Mouse (Mus musculus) embryonic facial prominence, embryonic 11.5 days (tissue): Measurements from ENCODE around the gene Lrp3. TPM values are rescaled to one million over a fixed set of nuclear protein-coding genes. Genes with fewer than 3 reads are reported as not detected.

Source experiments
- ATAC-seq: fragments of 200-750 bp; cut with Nextera tagmentation; replicated peaks from 2 replicates; pipeline ENCODE4 v1.8.0; 2017; ENCODE audit warnings: low read depth; ENCODE audit not compliant: insufficient number of reproducible peaks, low FRiP score, low TSS enrichment
- DNase-seq: peaks from one replicate; pipeline ENCODE4 v3.0.0-alpha.2; 2015; ENCODE audit warnings: low spot score
- H3K27ac ChIP-seq: fragments of 300-500 bp; sonication (generic); replicated peaks from 2 replicates; pipeline ENCODE4 v1.5.1; 2014; ENCODE audit warnings: mild to moderate bottlenecking, low read depth, low read length, control low read depth
- H3K27me3 ChIP-seq: fragments of 300-500 bp; sonication (generic); 2 replicates; pipeline ENCODE4 v1.6.1; 2014; ENCODE audit warnings: mild to moderate bottlenecking, low read length, moderate library complexity, mixed read lengths; ENCODE audit not compliant: control insufficient read depth, insufficient read depth
- H3K36me3 ChIP-seq: fragments of 300-500 bp; sonication (generic); replicated peaks from 2 replicates; pipeline ENCODE4 v1.6.1; 2014; ENCODE audit warnings: low read depth, mild to moderate bottlenecking, low read length, moderate library complexity, mixed read lengths; ENCODE audit not compliant: control insufficient read depth, insufficient read depth
- H3K4me1 ChIP-seq: fragments of 300-500 bp; sonication (generic); 2 replicates; pipeline ENCODE4 v1.6.1; 2014; ENCODE audit warnings: low read length, mixed read lengths; ENCODE audit not compliant: control insufficient read depth, insufficient read depth
- H3K4me2 ChIP-seq: fragments of 300-500 bp; sonication (generic); 2 replicates; pipeline ENCODE4 v1.6.1; 2014; ENCODE audit warnings: low read depth, mild to moderate bottlenecking, control low read depth, low read length, moderate library complexity
- H3K4me3 ChIP-seq: fragments of 300-500 bp; sonication (generic); 2 replicates; pipeline ENCODE4 v1.5.1; 2014; ENCODE audit warnings: low read depth, low read length, control low read depth
- H3K9ac ChIP-seq: fragments of 300-500 bp; sonication (generic); replicated peaks from 2 replicates; pipeline ENCODE4 v1.6.1; 2014; ENCODE audit warnings: mild to moderate bottlenecking, control low read depth, low read length
- H3K9me3 ChIP-seq: fragments of 300-500 bp; sonication (generic); replicated peaks from 2 replicates; pipeline ENCODE4 v1.6.1; 2016; ENCODE audit warnings: mild to moderate bottlenecking, low read length, inconsistent platforms, mixed read lengths; ENCODE audit not compliant: control insufficient read depth
- whole genome bisulfite sequencing: fragments of 180-500 bp; shearing (Covaris S2); extraction: QIAGEN DNeasy Blood & Tissue Kit; methylation state at CpG from one replicate; pipeline ENCODE4 v1.1.7; 2014; 5-methylcytosine and 5-hydroxymethylcytosine counted together
- polyA plus RNA-seq: library from polyadenylated mRNA; unstranded; fragments of >200 nt; fragmentation: Nextera tagmentation; extraction: Ambion mirVana; gene quantifications from 2 replicates; pipeline ENCODE4 v1.2.1, GENCODE M21; 2014

The Lrp3 gene
- polyA plus RNA-seq, 1 experiment from 2014 or later: 8.8 TPM

- Histone ChIP-seq H3K4me1 (peaks cover 5% of the 10 kb centered on the region; the same call in 1 of the 2 replicates), H3K4me3 (peak overlapping the region; percentile 33), H3K9me3 (no peaks in the 10 kb centered on the region), H3K4me2 (peak overlapping the region; percentile 60), H3K36me3 (no peaks in the 10 kb centered on the region), H3K27ac (no peak overlapping the region), H3K9ac (peak overlapping the region; percentile 44; the same call in 1 of the 2 replicates), H3K27me3 (peaks cover 34% of the 10 kb centered on the region)
- DNase-seq: peak; percentile 53
- under 1% methylated on average over 54 of the region's 54 CpGs for WGBS
- peak; percentile 56; the same call in 1 of the 2 replicates for ATAC-seq
Measured at GRCm38 (mm10) chr7:35184833-35185724, 30.2 kb downstream of the Lrp3 start.

- ATAC-seq (no peak), DNase-seq (peak; percentile 76)
- H3K4me2 ChIP-seq: no peak overlapping the region
- H3K27ac ChIP-seq: no peak overlapping the region
- no peaks in the 10 kb centered on the region for H3K36me3 ChIP-seq
- H3K4me3 ChIP-seq: no peak overlapping the region
- H3K27me3 ChIP-seq: no peaks in the 10 kb centered on the region
- WGBS: 51% methylated on average over 18 of the region's 18 CpGs
- H3K9me3 ChIP-seq: no peaks in the 10 kb centered on the region
- no peaks in the 10 kb centered on the region for H3K4me1 ChIP-seq
- H3K9ac ChIP-seq: no peak overlapping the region
Measured at GRCm38 (mm10) chr7:35176412-35177381, 38.6 kb downstream of the Lrp3 start.

GRCm38 (mm10) chr7:35175533-35175932 is 39.8 kb downstream of the Lrp3 start:
- no peak for DNase-seq
- H3K36me3 ChIP-seq: no peaks in the 10 kb centered on the region
- no peak overlapping the region for H3K9ac ChIP-seq
- H3K4me2 ChIP-seq: no peak overlapping the region
- H3K27ac ChIP-seq: no peak overlapping the region
- no peaks in the 10 kb centered on the region for H3K9me3 ChIP-seq
- no peaks in the 10 kb centered on the region for H3K27me3 ChIP-seq
- no peaks in the 10 kb centered on the region for H3K4me1 ChIP-seq
- no peak overlapping the region for H3K4me3 ChIP-seq
- whole genome bisulfite sequencing: 75% methylated on average over 4 of the region's 4 CpGs
- ATAC-seq: no peak

DNA sequence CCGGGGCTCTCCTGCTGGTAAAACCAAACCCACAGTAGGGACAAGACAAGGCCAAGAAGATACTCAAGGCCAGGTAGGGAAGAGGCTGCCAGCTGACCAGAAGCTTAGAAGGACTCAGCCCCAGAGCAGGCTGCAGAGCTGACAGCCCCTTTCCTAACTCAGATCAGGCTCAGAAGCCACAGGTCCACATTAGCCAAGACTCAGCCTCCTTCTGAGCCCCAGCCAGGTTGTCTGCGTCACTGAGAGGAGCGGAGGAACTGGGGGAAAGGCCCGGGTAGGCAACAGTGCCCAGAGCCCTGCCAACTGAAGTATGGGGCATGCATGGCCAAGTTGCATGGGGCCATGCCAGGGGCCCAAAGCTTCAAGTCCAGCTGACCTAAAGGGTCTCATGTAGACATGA is 42.8 kb downstream of the Lrp3 start:
- H3K4me2 ChIP-seq: no peak overlapping the region
- 74% methylated on average over 4 of the region's 4 CpGs for WGBS
- no peak overlapping the region for H3K4me3 ChIP-seq

GRCm38 (mm10) chr7:35171867-35172382 is 43.4 kb downstream of the Lrp3 start:
- ATAC-seq (peak; percentile 77; the same call in 1 of the 2 replicates), DNase-seq (peak; percentile 93)
- 4% methylated on average over 16 of the region's 16 CpGs for WGBS
- no peaks in the 10 kb centered on the region for H3K4me1 ChIP-seq
- H3K27me3 ChIP-seq: peaks cover 3% of the 10 kb centered on the region; the same call in 1 of the 2 replicates
- H3K36me3 ChIP-seq: no peaks in the 10 kb centered on the region
- H3K4me2 ChIP-seq: peak overlapping the region; percentile 30
- H3K27ac ChIP-seq: no peak overlapping the region
- no peak overlapping the region; the same call in 1 of the 2 replicates for H3K9ac ChIP-seq
- H3K4me3 ChIP-seq: no peak overlapping the region
- no peaks in the 10 kb centered on the region for H3K9me3 ChIP-seq

More for the DNA sequence above, 42.8 kb downstream of the Lrp3 start:
- H3K9ac ChIP-seq: no peak overlapping the region
- no peak overlapping the region for H3K27ac ChIP-seq
- H3K9me3 ChIP-seq: no peaks in the 10 kb centered on the region
- no peaks in the 10 kb centered on the region for H3K36me3 ChIP-seq
- DNase-seq: no peak
- H3K4me1 ChIP-seq: no peaks in the 10 kb centered on the region
- no peak for ATAC-seq
- H3K27me3 ChIP-seq: peaks cover 3% of the 10 kb centered on the region; the same call in 1 of the 2 replicates

DNA sequence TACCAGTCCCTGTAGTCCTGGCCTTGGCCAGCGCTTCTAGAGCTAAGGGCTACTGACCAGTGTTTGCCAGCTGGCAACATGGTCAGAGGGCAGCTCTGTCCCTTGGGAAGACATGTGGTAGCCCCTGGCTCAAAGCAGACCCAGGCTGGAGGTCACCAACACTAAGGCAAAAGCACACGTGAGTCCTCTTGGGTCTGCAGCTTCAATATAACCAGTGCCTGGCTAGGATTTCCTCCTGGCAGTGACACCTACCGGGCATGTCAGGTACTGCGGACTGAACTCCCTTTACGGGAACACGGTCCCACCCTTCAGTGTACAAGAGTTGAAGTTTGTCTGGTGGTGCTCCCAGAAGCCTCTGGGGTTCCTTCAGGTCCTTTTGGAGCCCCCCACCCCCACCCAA is 46.0 kb downstream of the Lrp3 start:
- 13% methylated on average over 6 of the region's 6 CpGs for WGBS
- Histone ChIP-seq H3K9ac (no peak overlapping the region), H3K27me3 (peaks cover 3% of the 10 kb centered on the region; the same call in 1 of the 2 replicates), H3K27ac (no peak overlapping the region), H3K4me3 (no peak overlapping the region), H3K36me3 (no peaks in the 10 kb centered on the region), H3K9me3 (no peaks in the 10 kb centered on the region), H3K4me1 (no peaks in the 10 kb centered on the region), H3K4me2 (no peak overlapping the region)
- peak; percentile 91 for DNase-seq
- ATAC-seq: peak; percentile 5; the same call in 1 of the 2 replicates

GRCm38 (mm10) chr7:35167925-35168324 is 47.4 kb downstream of the Lrp3 start:
- DNase-seq: no peak

More at GRCm38 (mm10) chr7:35167925-35168324, 47.4 kb downstream of the Lrp3 start:
- Histone ChIP-seq H3K4me1 (no peaks in the 10 kb centered on the region), H3K4me2 (no peak overlapping the region), H3K27me3 (peaks cover 3% of the 10 kb centered on the region; the same call in 1 of the 2 replicates), H3K4me3 (no peak overlapping the region), H3K9ac (no peak overlapping the region), H3K36me3 (no peaks in the 10 kb centered on the region), H3K9me3 (no peaks in the 10 kb centered on the region), H3K27ac (no peak overlapping the region)
- 32% methylated on average over 2 of the region's 2 CpGs for WGBS
- ATAC-seq: no peak
